Mouse (Mus musculus): ENCODE data around the gene Efna3. TPM values are rescaled to one million over a fixed set of nuclear protein-coding genes. Genes with fewer than 3 reads are reported as not detected.
A peak's percentile ranks its signal among the peaks of the same experiment; 100 is the strongest.

Efna3 gene
- 21.8 and 22.5 TPM in 2 replicates for polyA plus RNA-seq (2015; fragmentation: Nextera tagmentation; extraction: Ambion mirVana)

DNA sequence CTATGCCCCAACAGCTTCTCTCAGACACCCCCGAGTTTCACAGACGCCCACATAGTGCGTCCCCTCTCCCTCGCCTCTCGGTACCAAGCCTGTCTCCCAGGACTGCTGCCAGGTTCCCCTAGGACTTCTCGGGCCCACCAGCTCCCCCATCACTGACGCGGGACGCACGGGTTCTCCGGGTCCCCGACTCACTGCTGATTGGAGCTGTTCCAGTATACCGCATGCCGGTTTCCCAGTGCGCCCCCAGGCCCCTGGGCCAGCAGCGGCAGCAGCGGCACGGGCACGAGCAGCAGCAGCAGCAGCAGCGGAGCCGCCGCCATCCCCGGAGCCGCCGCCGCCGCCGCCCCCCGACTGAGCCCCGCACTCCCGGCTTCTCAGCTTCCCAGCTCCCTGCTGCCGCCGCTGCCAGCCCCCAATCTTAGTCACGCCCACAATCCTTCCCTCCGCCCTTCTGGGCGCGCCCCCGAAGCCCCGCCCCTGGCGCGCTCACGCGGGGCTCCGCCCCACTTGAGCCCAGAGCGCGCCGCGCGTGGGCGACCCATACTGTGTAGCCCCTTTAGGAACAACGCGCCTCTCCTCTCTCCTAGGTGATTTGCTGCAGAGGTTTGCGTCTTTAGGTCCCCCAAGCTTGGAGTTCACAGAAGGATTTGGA, at the start of gene Efna3:
TSS of gene Efna3 (minus strand) at position 452 of the 652 bp plus-strand sequence.
- WGBS, result under 1% methylated on average over 49 of the region's 53 CpGs
- no peaks in the 10 kb centered on the region for H3K9me3 ChIP-seq
- peak within 1 kb of the TSS; percentile 86 for H3K9ac ChIP-seq (replicated peaks)
- H3K27me3 ChIP-seq, result peaks cover 54% of the 10 kb centered on the region
- ATAC-seq, result peak; percentile 55
- peaks cover 61% of the 10 kb centered on the region for H3K4me1 ChIP-seq (replicated peaks)
- H3K27ac ChIP-seq, result peak within 1 kb of the TSS; percentile 86
- peak within 1 kb of the TSS; percentile 79 for H3K4me2 ChIP-seq (replicated peaks)
- peak within 1 kb of the TSS; percentile 64 for H3K4me3 ChIP-seq (replicated peaks)
- no peaks in the 10 kb centered on the region for H3K36me3 ChIP-seq

DNA sequence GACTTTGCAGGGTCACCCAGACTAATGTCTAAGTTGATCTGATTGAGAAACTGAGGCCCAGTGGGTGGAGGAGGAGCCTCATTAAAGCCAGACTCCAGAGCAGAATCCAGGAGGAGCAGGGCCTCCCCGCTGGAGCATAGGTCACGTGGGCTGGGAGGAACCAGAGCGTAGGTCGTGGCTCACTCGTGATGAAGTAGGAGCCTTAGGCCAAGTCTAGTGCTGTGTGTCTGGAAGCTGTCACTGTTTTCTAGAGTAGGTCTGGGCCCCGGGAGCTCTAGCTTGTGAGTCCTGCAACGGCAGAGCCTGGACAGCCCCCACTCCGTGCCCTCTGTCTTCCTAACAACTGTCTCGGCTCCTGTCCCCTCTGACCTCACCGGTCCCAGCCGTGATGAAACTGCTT, 44.6 kb upstream of the Efna3 start:
- Histone ChIP-seq H3K4me2 (replicated peaks) (no peak overlapping the region), H3K4me1 (replicated peaks) (0 out of 2 replicates have a peak, but pooled peaks cover 4% of the 10 kb centered on the region), H3K36me3 (no peaks in the 10 kb centered on the region), H3K9me3 (no peaks in the 10 kb centered on the region), H3K9ac (replicated peaks) (no peak overlapping the region), H3K27ac (no peak overlapping the region), H3K27me3 (no peaks in the 10 kb centered on the region), H3K4me3 (replicated peaks) (no peak overlapping the region)
- 67% methylated on average over 11 of the region's 11 CpGs for WGBS
- ATAC-seq, result no peak

DNA sequence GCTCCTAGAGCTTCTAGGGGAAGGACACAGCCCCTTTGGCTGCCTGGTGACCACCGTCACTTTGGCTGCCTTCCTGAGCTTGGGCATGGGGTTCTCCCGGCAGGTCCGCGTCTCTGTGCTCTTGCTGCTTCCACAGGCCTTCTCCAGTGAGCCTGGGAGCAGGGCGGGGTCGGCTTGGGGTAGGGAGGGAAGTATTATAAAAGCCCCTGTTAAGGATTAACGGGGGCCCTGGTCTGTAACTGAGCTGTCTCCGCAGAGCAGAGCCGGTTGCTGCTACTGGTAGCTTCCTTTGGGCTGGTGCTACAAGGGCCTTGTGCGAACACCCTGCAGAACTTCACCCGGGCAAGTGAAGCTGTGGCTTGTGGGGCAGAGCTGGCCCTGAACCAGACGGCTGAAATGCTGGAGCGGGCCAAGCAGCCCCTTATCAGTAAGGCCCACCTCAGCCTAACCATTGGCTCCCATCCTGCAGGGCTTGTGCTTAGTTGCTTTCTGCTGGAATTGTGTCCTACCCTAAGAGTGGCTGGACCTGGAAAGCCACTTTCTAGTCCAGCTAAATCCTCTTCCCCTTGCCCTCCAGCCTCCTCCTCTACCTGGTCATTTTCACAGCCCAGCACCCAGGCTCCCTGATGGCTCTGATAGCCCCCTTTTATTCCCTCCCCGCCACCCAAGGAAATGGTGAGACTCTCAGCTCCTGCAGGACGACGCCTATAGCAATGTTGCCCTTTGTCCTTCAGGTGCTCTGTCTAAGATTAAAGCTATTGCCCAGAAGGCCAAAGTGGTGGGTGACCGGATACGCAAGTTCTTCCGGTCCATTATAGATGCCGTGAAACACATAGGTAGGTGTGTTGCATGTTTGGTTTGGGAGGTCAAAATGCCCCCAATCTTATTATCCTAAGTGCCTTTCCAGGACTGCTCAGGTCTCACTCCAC, 43.0 kb upstream of the Efna3 start:
- WGBS, result 79% methylated on average over 20 of the region's 20 CpGs
- no peak for ATAC-seq

DNA sequence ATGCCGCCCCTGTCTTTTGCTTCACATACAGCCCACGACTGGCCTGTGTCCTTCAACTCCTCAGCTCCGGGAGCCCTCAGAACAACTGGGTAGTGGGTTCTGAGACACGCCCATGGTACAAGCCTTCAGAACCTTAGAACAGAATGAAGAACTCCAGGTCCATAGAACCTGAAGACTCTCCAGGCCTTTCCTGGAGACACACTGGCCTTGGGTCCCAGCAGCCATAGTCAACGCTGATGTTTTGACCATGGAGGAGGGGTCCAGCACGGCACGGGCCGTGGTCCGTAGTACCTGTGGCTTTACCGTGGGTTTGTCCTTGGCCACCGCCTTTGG, 42.4 kb upstream of the Efna3 start, which contains the start of gene Dcst1:
TSS of gene Dcst1 (minus strand) at position 101 of the 333 bp plus-strand sequence.
- 0 out of 2 replicates have a peak, but pooled peaks cover 4% of the 10 kb centered on the region for H3K4me1 ChIP-seq (replicated peaks)
- H3K9me3 ChIP-seq, result no peaks in the 10 kb centered on the region
- no peak within 1 kb of the TSS for H3K9ac ChIP-seq (replicated peaks)
- no peak for ATAC-seq
- no peak within 1 kb of the TSS for H3K4me2 ChIP-seq (replicated peaks)
- WGBS, result 84% methylated on average over 11 of the region's 11 CpGs
- no peak within 1 kb of the TSS for H3K4me3 ChIP-seq (replicated peaks)
- no peaks in the 10 kb centered on the region for H3K36me3 ChIP-seq
- no peaks in the 10 kb centered on the region for H3K27me3 ChIP-seq
- no peak within 1 kb of the TSS for H3K27ac ChIP-seq

More for the DNA sequence above, 43.0 kb upstream of the Efna3 start:
- 0 out of 2 replicates have a peak, but pooled peaks cover 4% of the 10 kb centered on the region for H3K4me1 ChIP-seq (replicated peaks)
- H3K9ac ChIP-seq (replicated peaks), result no peak overlapping the region
- H3K27me3 ChIP-seq, result no peaks in the 10 kb centered on the region
- no peak overlapping the region for H3K27ac ChIP-seq
- H3K9me3 ChIP-seq, result no peaks in the 10 kb centered on the region
- no peaks in the 10 kb centered on the region for H3K36me3 ChIP-seq
- no peak overlapping the region for H3K4me3 ChIP-seq (replicated peaks)
- no peak overlapping the region for H3K4me2 ChIP-seq (replicated peaks)

DNA sequence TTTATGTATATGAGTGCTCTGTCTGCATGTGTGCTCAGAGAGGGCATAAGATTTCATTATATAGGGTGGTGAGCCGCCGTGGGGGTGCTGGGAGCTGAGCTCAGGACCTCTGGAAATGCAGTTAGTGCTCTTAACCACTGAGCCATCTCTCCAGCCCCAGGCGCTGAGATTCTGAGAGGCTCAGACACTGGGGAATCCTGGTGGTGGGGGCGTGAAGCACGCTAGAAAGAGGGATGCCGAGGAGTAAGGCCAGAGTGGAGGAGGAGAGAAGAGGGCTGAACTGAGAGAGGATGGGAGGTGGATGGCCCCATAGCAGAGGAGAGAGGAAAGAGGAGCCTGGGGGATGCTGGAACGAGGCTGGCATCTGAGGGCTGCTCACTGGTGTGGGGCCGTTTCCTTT, 41.9 kb upstream of the Efna3 start:
- Histone ChIP-seq H3K27ac (no peak overlapping the region), H3K4me2 (replicated peaks) (no peak overlapping the region), H3K36me3 (no peaks in the 10 kb centered on the region), H3K27me3 (no peaks in the 10 kb centered on the region), H3K4me3 (replicated peaks) (no peak overlapping the region), H3K4me1 (replicated peaks) (0 out of 2 replicates have a peak, but pooled peaks cover 4% of the 10 kb centered on the region), H3K9ac (replicated peaks) (no peak overlapping the region), H3K9me3 (no peaks in the 10 kb centered on the region)
- WGBS, result 58% methylated on average over 8 of the region's 8 CpGs
- no peak for ATAC-seq

DNA sequence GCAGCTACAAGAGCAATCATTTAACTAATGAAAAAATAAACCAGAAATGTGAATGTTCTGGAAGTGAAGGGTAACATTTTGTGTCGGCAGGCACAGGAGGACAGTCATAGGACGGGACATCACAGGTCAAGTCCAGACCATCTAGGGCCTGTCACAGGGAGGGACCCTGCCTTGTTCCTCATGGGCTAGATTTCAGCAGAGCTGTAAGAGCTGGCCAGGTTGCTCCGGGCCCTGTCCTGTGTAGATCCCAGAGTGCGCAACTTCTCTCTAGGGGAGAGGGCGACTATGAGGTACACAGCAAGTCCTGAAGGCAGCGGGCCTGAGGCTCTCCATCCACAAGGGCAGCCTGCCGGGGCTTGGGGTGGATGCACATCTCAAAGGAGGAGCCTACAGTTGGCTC, 38.9 kb upstream of the Efna3 start, which contains the start of gene Dcst2:
TSS of gene Dcst2 (plus strand) at position 301 of the 400 bp plus-strand sequence.
- Histone ChIP-seq H3K4me2 (replicated peaks) (no peak within 1 kb of the TSS), H3K4me3 (replicated peaks) (no peak within 1 kb of the TSS), H3K36me3 (no peaks in the 10 kb centered on the region), H3K27me3 (peaks cover 4% of the 10 kb centered on the region; the same call in 1 of the 2 replicates), H3K9ac (replicated peaks) (no peak within 1 kb of the TSS), H3K9me3 (no peaks in the 10 kb centered on the region), H3K4me1 (replicated peaks) (0 out of 2 replicates have a peak, but pooled peaks cover 4% of the 10 kb centered on the region), H3K27ac (no peak within 1 kb of the TSS)
- WGBS, result 86% methylated on average over 7 of the region's 7 CpGs
- no peak for ATAC-seq

DNA sequence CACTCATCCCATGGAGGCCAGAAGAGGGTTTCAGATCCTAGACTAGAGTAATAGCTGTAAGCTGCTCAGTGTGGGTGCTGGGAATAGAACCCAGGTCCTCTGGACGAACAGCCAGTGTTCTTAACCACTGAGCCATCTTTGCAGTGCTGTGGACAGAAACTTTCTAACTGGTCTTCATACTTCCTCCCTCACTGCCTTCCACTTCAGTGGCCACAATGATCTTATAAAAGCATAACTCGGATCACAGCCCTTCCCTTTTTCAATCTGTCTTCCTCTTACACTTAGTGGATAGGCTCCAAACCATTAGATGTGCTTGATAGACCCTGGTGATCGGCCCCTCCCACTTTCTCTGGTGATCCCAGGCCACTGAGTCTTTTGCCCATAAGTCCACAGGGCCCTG, 37.5 kb upstream of the Efna3 start:
- ATAC-seq, result no peak
- WGBS, result 84% methylated on average over 3 of the region's 3 CpGs
- no peak overlapping the region for H3K4me3 ChIP-seq (replicated peaks)
- H3K9me3 ChIP-seq, result no peaks in the 10 kb centered on the region
- H3K27me3 ChIP-seq, result peaks cover 12% of the 10 kb centered on the region
- H3K36me3 ChIP-seq, result no peaks in the 10 kb centered on the region
- 0 out of 2 replicates have a peak, but pooled peaks cover 4% of the 10 kb centered on the region for H3K4me1 ChIP-seq (replicated peaks)
- H3K27ac ChIP-seq, result no peak overlapping the region
- no peak overlapping the region for H3K4me2 ChIP-seq (replicated peaks)
- H3K9ac ChIP-seq (replicated peaks), result no peak overlapping the region

DNA sequence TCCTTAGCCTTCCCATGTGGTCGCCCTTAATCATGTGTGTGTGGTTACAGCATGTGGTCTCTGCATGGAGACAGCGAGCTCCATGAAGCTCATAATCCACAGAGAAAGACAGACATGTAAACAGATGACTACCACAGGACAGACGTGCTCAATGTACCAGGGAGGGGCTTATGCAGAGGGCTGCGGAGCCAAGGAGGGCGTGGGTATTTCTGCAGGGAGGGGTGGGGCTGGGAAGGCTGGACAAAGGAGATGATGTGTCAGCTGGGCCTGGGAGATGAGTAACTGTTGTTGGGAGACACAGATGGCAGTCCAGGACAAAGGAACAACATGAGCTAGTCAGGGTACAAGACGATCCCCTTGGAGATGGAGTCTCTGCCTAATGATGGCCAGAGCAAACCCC, 36.9 kb upstream of the Efna3 start:
- Histone ChIP-seq H3K4me1 (replicated peaks) (0 out of 2 replicates have a peak, but pooled peaks cover under 1% of the 10 kb centered on the region), H3K4me3 (replicated peaks) (no peak overlapping the region), H3K36me3 (no peaks in the 10 kb centered on the region), H3K27me3 (peaks cover 13% of the 10 kb centered on the region), H3K9me3 (no peaks in the 10 kb centered on the region), H3K9ac (replicated peaks) (no peak overlapping the region), H3K4me2 (replicated peaks) (no peak overlapping the region), H3K27ac (no peak overlapping the region)
- ATAC-seq, result no peak
- 73% methylated on average over 6 of the region's 6 CpGs for WGBS

DNA sequence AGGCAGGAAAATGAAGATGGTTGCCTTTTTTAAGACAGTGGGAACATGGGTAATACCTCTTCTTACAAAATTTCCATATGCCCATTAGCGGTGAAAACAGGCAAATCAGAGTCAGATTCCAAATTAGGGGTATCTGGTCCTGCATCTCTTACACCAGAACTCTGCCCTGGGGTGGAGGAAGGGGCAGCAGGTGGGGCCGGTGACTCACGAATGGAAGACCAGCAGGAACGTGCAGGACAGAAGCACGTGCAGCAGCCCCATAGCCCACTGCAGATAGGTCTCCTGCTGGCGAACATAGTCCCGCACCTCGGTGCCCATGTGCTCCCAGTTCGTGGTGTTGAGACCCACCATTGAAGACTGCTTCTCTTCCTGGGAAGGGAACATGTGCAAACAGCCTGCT, 33.3 kb upstream of the Efna3 start:
- Histone ChIP-seq H3K4me1 (replicated peaks) (no peaks in the 10 kb centered on the region; the same call in 1 of the 2 replicates), H3K4me2 (replicated peaks) (no peak overlapping the region), H3K4me3 (replicated peaks) (no peak overlapping the region), H3K9ac (replicated peaks) (no peak overlapping the region), H3K27ac (no peak overlapping the region), H3K27me3 (peaks cover 39% of the 10 kb centered on the region), H3K36me3 (no peaks in the 10 kb centered on the region), H3K9me3 (no peaks in the 10 kb centered on the region)
- ATAC-seq, result no peak
- 77% methylated on average over 9 of the region's 9 CpGs for WGBS

DNA sequence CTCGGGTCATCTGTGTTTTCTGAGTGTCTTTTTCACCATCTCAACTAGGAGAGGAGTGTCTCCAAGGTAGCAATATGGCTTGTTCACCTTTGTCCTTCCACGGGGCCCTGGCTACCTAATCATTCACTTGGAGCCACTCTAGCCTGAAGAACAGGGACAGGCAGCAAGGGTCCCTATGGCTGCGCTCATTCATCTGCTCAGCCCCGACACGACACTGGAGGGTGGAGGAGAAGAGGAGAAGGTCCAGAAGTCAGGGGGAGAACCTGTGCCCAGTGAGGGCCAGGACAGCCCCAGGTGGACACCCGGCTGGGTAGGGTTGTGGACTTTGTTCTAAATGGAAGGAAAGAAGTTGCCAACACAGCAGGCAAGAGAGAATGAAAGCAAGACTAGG, 32.7 kb upstream of the Efna3 start:
- peaks cover 4% of the 10 kb centered on the region for H3K4me1 ChIP-seq (replicated peaks)
- H3K4me3 ChIP-seq (replicated peaks), result no peak overlapping the region
- no peak for ATAC-seq
- no peak overlapping the region for H3K9ac ChIP-seq (replicated peaks)
- no peak overlapping the region for H3K27ac ChIP-seq
- H3K4me2 ChIP-seq (replicated peaks), result no peak overlapping the region
- H3K27me3 ChIP-seq, result peaks cover 42% of the 10 kb centered on the region
- no peaks in the 10 kb centered on the region for H3K36me3 ChIP-seq
- no peaks in the 10 kb centered on the region for H3K9me3 ChIP-seq
- WGBS, result 85% methylated on average over 6 of the region's 6 CpGs

DNA sequence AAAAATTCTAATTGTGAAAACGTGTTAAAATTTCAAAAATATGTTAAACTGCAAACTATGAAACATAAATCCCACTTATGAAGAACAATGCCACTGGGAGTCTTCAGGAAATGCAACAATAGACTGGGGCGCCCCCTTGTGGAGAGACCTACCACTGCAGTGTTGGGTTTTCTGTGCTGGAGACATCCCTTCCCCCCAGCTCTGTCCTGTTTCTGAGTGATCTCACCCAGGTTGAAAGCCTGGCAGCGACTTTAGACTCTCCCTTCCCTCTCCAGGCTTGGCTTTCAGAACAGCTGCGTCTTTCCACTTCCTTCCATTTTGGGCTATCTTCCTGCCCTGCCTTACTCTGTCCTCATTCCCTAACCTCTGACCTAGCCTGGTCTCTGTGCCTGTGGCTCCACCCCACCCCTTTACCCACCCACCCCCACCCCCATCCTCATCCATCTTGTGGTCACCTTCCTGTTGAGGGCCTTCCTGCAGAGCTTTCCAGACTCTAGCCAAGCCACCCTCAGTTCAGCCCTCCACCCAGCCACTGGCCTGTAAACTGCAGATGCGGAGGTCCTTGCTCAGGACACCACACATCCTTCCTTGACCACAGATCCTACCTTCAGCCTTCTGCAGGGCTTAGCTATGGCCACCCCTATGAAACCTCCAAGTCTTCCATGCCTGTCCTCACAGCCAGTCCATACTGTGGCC, 32.2 kb upstream of the Efna3 start:
- H3K27me3 ChIP-seq, result peaks cover 44% of the 10 kb centered on the region
- no peak overlapping the region for H3K9ac ChIP-seq (replicated peaks)
- no peak overlapping the region for H3K4me2 ChIP-seq (replicated peaks)
- 19% methylated on average over 5 of the region's 5 CpGs for WGBS
- peaks cover 8% of the 10 kb centered on the region for H3K4me1 ChIP-seq (replicated peaks)
- H3K4me3 ChIP-seq (replicated peaks), result no peak overlapping the region
- ATAC-seq, result 0 out of 2 replicates have a peak, but pooled peaks have one; percentile 31
- no peaks in the 10 kb centered on the region for H3K36me3 ChIP-seq
- H3K9me3 ChIP-seq, result no peaks in the 10 kb centered on the region
- H3K27ac ChIP-seq, result no peak overlapping the region

Measured in midbrain, embryonic 13.5 days (tissue).